Mouse (Mus musculus) C2C12 (cell line): ENCODE data around the gene Tfap2e.

Experiments used
- CTCF ChIP-seq: IDR thresholded peaks from one replicate; pipeline ENCODE4 v1.5.1; 2011; ENCODE audit not compliant: control insufficient read depth, insufficient read depth, insufficient read length
- MYOG ChIP-seq: IDR thresholded peaks from one replicate; pipeline ENCODE4 v1.6.1; 2011; ENCODE audit not compliant: control insufficient read depth, insufficient read length; ENCODE audit errors: extremely low read depth

- TF ChIP-seq CTCF (no peak), MYOG (no peak)
These were observed 1.9 kb downstream of the Tfap2e start for GRCm38 (mm10) chr4:126734001-126734603.
